Mouse (Mus musculus): ENCODE results near the gene Sp7.

The Sp7 gene

DNA sequence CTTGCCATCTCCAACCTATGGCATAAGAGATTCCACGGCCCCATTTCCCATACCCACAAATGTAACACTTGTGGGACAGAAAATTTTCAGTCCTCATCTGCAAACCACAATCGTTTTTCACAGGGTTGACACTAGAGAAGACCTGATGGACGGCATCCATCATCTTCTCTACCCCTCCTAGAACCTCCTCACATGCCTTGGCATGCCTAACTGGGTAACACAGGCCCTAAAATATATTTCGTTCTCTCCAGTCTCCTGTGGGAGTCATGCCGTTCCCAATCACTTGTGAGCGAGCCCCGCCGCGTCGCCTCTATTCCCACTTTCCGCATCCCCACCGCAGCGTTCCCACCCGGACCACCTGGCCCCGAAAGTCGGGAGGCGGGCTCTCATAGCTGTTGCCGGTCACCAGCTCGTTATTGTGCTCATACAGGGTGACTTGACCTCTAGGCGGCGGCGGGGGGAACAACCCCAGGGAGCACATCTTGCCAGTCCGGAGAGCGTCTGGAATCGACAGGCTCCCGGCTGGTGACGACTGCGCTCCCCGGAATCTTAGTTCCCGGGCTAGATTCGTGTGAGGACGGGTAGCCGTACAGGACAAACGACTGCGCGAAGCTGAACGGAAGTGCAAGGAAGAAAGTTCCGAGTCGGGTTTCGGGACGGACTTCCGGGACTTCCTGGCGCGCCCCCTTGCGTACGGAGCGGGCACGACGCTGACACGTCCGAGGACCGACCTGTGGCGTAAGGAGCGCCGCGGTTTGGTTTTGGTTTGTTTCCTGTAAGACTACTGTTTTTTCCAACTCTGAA, 16.6 kb downstream of the Sp7 start, which contains the start of gene Aaas:
Gene Aaas (minus strand): TSS at position 634 of the 804 bp plus-strand sequence.
- in situ Hi-C loops (cut with MboI, MseI) = no loop called here

DNA sequence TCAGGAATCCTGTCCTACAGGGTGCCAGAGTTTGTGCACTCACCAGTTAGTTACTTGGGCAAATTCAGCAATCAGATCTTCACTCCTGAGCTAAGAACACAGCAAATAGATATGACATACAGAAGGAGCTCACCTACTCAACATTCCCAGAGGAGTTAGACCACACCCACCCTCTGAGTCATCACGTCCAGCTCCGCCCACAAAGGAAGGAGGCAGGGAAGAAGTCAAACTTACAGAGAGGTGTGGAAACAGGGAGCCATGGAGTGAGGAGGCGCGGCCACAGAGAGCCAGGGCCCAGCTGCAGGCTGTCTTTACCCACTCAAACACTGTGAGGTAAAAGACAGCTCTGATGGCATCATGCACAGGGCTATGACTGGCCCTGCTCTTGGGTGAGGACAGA, 20.5 kb downstream of the Sp7 start:
- in situ Hi-C loops (cut with MboI, MseI) = loop anchor here (10.0 kb wide), 1 partner anchor 1108 kb away; the partner anchor contains the start of gene Nckap1l

DNA sequence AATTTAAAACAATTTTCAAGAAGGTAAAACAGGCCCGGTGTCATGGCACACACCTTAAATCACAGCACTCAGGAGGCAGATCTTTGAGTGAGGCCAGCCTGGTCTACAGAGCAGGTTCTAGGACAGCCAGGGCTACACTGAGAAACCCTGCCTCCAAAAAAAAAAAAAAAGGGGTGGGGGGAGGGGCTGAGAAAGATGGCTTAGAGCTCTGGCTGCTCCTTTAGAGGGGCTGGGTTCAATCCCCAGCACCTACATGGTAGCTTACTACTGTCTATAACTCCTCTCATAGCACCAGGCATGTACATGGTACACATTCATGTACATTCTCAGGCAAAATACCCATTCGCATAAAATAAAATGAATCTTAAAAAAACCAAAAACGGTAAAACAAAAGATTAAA, 22.5 kb downstream of the Sp7 start:
- in situ Hi-C loops (cut with MboI, MseI) = loop anchor here (10.0 kb wide), 1 partner anchor 1110 kb away; the partner anchor contains the start of gene Nckap1l

DNA sequence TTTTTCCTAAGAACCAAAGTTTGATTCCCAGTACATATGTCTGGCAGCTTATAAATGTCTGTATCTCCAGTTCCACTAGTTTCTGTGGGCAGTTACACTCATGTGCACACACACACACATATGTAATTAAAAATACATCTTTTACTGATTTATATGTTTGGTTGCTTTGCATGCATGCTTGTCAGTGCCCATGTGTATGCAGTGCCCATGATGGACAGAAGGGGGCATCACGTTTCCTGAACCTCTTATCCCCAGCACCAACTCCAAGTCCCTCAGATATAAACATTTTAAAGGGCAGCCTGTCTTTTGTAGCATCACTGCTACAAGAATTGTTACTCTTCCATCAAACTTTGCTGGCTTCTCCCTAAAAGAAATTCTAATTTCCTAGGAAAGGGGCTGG, 25.4 kb downstream of the Sp7 start:
- in situ Hi-C loops (cut with MboI, MseI) = loop anchor here (10.0 kb wide), 1 partner anchor 1113 kb away; the partner anchor contains the start of gene Nckap1l

DNA sequence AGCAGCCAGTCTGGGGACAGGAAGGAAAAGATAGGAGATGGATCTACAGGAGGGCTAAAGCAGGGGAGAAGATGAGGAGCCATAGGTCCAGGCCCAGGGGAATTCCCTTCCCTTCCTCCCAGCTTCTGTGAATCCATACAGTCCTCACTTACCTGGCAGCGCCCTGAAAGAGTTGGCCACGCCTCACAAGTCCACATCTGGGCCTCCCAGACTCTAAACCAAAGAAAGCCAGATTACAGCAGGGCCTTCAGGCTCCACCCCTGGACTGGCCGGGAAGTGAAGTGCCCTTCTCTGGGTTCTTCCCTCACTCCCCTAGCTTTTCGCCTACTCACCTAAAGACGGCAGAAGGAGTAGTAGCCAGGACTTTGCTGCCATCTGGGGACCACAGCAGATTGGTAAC, 27.4 kb downstream of the Sp7 start:
- in situ Hi-C loops (cut with MboI, MseI) = loop anchor here (5.0 to 10.0 kb wide), 2 partner anchors 88 to 1115 kb away; partner anchors contain the start of gene Nckap1l

DNA sequence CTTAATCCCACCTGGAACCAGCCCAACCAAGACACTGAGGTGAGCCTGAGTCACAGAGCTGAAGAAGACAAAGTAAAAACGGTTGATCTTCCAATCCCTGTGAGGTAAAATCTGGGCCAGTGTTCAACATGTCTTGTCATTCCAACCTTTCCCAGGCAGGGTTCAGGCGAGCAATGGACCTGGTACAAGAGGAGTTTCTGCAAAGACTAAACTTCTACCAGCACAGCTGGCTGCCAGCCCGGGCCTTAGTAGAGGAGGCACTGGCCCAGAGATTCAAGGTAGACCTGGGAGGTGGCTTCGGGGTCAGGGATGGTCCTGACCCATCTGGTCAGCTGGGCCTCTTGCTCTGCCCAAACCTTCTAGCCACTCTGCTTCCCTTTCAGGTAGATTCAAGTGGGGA, 30.0 kb downstream of the Sp7 start:
- in situ Hi-C loops (cut with MboI, MseI) = loop anchor here (5.0 kb wide), 1 partner anchor 90 kb away; no protein-coding TSS in a partner anchor

DNA sequence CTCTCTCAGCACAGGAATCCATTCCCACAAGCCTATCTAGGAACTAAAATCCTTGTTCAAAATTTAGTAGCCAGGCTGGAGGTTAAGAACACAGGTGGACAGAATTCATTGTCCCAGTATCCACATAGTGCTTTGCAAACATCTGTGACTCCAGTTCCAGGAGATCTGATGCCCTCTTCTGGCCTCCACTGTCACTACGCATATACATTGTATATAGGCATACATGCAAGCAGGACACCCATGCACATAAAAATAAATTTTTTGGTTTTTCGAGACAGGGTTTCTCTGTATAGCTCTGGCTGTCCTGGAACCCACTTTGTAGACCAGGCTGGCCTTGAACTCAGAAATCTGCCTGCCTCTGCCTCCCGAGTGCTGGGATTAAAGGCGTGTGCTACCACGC, 31.1 kb downstream of the Sp7 start:
- in situ Hi-C loops (cut with MboI, MseI) = loop anchor here (5.0 kb wide), 1 partner anchor 91 kb away; no protein-coding TSS in a partner anchor

DNA sequence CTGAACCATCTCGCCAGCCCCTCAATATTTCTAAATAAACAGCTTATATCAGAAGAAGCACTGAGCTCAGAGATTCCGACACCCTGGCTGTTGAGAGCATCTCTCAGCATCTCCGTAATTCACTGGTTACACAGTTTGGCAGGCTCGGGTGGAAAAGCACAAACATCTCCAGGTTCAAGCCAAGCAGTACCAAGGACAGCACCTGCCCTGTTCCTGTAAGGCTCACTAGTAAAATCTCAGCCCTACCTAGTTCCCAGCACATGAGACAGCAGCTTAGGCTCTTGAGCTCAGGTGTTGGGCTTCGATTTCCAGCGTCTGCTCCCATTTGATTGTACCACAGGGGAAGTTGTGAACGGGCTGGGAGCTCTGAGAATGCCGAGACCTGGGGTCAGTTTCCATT, 31.7 kb downstream of the Sp7 start:
- in situ Hi-C loops (cut with MboI, MseI) = loop anchor here (5.0 kb wide), 1 partner anchor 92 kb away; no protein-coding TSS in a partner anchor

DNA sequence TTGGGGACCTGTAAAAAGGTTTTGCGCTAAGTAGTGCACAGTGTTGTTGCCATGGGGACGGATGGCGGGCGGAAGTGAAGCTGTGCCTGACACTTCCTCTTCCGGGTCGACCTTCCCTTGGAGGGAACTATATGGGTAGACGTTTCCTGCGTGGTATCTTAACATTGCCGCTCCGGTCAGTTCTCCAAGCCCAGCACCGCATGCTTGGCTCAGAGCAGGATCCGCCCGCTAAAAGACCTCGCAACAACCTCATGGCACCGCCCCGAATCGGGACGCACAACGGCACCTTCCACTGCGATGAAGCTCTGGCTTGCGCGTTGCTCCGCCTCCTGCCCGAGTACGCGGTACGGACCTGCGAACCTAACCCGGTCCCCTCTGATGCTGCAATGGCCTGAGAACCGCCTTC, 35.4 kb downstream of the Sp7 start, which contains the start of gene Myg1:
Gene Myg1 (plus strand): TSS at position 100 of the 406 bp plus-strand sequence.
- in situ Hi-C loops (cut with MboI, MseI) = no loop called here

DNA sequence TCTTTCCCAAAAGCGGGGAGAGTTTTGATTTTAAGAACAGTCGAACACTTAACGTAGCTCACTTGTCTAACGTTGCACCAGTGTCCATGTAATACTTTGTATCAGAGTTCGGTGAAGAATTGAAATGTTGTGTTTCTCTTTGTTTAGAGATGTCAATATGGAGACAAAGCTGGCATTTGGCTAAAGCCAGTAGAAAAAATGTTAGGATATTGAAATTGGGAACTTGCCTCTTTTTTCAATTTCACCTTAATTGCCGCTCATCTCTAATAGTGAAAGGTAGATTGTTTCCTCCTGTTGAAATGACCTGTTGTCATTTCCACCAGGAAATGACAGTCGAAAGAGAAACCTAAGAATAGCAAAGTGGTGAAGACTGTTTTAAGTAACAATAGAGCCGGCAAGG, 40.1 kb downstream of the Sp7 start:
- in situ Hi-C loops (cut with MboI, MseI) = no loop called here

DNA sequence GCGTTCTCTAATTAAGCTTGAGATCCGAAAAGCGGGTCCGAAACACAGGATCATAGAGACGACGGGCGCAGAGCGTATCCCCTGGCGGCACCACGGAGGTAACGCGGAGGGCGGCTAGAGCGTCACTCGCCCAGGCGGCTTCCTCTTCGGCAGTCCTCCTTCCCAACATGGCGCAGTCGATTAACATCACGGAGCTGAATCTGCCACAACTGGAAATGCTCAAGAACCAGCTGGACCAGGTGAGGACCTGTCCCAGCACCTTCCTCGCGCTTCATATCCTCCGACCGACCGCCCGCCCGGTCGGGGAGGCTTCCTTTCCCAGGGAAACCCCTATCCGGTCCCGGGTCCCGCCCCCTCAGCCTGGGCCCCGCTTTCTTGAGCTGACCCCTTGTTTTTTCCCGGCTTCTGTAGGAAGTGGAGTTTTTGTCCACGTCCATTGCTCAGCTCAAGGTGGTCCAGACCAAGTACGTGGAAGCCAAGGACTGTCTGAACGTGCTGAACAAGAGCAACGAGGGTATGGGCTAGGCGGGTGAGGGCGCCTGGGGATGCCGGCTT, 40.9 kb downstream of the Sp7 start, which contains the start of gene Pfdn5:
Gene Pfdn5 (plus strand): TSS at position 95 of the 555 bp plus-strand sequence.
- in situ Hi-C loops (cut with MboI, MseI) = no loop called here

DNA sequence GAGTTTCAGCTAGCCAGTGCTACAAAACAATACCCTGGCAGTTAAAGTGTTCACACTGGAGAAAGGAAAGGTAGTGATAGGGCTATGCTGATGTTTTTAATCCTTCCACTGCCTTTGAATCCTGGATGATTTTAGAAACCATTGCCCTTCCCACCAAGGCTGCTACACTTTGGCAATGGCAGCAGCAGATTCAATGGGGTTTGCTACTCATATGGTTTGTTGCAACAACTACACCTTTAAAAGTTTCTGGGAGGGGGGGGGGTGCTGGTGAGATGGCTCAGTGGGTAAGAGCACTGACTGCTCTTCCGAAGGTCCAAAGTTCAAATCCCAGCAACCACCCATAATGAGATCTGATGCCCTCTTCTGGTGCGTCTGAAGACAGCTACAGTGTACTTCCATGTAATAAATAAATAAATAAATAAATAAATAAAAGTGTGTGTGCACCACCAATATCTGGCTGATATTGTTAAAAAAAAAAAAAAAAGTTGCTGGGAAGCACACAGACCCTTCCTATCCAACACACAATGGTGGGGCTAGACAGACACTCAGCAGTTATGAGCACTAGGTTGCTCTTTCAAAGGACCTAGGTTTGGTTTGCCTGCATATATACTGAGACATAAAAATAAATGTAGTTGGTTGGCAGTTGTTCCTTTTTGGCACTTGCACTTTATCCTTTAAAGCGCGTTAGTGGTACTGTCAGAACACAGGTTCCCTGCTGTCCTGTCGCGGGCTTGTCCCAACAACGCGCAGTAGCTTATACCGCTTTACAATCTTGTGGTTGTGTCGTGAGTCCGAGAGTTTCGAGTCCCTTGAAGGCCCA, 42.1 kb downstream of the Sp7 start:
- in situ Hi-C loops (cut with MboI, MseI) = no loop called here

DNA sequence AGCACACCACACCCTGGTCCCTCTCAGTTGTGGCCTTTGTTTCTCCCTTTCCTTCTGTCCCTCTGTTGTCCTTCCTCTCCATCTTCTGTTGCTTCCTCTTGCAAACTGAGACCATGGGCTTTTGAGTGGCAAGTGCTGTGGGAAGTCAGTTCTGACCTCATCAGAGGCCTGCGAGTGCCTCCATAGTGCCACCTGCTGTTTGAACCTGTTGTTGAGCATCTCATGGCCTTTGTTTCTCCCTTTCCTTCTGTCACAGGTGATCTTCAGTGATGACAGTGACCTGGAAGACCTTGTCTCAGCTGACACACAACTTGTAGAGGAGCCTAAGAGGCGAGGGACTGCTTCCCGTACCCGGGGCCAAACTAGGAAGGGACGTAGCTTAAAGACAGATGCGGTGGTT, 50.7 kb downstream of the Sp7 start:
- in situ Hi-C loops (cut with MboI, MseI) = no loop called here

DNA sequence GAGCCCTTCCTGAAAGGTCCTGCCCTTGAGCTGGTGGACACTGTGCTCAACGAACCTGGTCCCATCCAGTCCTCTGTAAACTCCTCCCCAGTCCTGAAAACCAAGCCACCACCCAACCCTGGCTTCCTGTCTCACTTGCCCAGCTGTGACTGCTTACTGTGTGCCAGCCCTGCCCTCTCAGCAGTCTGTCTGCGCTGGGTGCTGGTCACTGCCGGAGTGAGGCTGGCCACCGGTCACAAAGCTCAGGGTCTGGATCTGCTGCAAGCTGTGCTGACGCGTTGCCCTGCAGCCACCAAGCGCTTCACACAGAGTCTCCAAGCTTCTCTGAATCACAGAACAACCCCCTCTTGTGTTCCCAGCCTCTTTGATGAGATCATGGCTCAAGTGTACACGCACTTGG, 51.7 kb downstream of the Sp7 start:
- in situ Hi-C loops (cut with MboI, MseI) = no loop called here

DNA sequence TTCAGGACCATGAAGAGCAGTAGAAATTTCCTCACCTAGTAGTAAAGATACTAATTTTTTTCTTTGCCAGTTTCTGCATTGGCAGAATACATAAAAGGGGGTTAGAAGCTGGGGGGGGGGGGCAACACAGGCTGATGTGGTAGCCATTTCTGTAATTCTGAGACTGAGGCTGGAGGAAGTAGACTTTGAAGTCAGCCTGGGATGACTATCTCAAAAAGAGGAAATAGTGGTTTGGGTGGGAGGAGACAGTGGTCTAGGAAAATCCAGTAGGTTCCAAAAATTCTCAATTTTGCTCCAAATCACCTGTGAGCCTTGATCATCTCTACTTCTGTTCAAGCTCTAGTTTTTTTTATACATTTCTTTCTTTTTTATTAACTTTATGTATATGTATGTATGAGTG, 55.5 kb downstream of the Sp7 start:
- in situ Hi-C loops (cut with MboI, MseI) = no loop called here

DNA sequence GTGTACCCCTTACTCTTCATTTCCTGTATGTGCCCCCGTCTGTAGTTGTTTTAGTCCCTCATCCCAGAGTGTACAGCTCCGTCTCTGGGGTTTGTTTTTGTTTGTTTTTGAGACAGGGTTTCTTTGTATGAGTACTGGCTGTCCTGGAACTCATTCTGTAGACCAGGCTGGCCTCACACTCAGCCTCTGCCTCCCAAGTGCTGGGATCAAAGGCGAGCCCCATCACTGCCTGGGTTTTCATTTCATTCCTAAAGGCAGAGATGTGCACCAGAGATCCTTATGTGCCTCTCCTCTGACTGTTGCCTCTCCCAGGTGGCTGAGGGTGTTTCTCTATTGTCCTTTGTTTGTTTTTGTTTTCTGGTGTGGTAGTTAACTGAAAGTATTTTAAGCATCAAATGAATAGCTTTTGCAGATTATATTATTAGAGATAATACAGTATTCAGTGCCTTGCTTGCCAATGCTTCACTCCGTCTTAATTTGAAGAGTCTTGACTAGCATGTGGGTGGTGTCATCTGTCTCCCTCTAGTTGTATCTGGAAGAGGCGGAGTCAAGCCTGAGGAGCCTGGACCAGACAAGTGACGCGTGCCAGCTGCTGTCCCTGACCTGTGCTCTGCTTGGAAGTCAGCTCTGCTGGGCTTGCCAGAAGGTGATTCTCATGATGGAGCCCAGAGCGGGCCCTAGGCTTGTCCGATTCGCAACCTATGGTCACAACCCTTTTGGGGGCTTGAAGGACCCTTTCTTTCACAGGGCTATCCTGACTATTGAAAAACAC, 56.7 kb downstream of the Sp7 start:
- in situ Hi-C loops (cut with MboI, MseI) = no loop called here

DNA sequence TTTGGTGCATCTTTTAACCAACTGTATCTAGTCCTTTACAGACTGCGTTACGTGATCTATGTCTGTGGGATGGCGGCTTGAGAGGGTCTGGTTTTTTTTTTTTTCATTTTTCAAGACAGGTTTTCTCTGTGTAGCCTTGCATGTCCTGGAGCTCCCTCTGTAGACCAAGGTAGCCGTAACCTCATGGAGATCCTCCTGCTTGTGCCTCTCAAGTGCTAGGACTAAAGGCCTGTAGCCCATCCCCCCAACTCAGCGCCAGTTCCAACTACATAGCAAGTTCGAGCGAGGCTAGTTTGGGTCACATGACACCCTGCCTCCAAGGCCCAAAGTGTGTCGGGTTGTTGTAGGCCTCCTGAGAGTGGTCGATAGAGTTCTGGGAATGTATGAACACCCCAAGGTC, 58.3 kb downstream of the Sp7 start:
- in situ Hi-C loops (cut with MboI, MseI) = no loop called here
